Mouse (Mus musculus) right cerebral cortex, postnatal 14 days (tissue): ENCODE data around the gene Cadps.

Experiments used
- DNase-seq: peaks from one replicate; pipeline ENCODE4 v3.0.0; 2022

Cadps gene

DNA sequence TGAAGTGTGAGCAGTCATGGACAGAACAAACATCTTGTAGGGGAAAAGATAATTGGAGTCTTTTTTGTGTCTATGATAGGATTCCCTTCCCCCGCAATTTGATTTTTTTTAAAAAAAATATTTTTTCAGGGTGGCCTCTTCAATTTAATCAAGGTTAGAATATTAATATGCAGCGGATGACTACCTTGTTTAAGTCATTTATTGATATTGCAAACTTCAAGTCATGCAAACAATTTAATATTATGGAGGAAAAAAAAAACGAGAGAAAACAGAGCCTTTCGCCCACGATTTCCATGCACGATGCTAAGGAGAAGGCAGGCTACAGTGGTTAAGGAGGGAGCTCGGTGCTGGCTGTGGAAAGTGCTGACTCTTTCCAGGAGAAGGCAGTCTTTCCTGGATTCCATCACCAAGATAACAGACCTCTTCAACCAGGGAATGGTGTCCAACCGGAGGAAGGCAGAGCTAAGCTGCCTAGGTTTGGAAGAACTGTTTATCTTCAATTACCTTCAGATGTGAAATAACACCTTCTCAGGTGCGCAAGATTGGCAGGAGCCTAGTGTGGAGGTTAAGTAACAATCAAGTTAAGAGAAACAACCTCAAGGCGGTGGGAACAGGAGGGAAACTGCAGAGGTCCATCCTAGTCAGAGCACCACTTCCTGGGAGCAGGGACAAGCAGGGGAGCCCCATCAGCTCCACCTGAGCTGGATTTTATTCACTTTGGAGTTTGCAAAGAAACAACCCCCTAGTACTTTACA is 483.9 kb downstream of the Cadps start:
- DNase-seq = no peak

GRCm38 (mm10) chr14:12337998-12338809 is 484.7 kb downstream of the Cadps start:
- DNase-seq = no peak

DNA sequence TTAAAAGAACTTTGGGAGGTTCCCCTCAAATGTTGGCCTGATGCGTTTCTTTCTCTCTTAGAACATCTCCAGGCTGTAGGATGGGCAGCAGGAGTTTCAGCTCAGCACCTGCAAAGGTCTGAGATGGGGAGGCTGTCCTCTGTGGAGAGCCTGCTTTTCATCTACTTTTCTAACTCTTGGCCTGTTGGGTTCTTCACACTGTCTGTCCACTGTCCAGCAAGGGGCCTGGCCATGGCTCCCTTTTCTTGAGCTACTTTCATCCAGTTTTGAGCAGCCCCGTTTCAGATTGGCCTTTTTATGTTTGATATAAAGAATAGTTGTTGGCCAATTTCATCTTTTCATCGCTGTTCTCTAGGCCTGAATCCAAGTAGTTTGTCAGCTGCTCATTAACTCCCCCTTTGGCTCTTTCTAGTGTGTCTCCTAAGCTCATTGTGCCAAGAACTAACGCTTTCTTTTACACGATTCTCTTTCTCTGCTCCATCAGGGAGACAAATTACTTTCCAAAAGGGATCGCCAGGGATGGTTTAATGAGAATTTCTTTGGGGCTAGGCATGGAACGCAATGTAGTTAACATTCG is 485.4 kb downstream of the Cadps start:
- no peak for DNase-seq

GRCm38 (mm10) chr14:12334925-12335324 is 488.0 kb downstream of the Cadps start:
- no peak for DNase-seq

GRCm38 (mm10) chr14:12333622-12334021 is 489.3 kb downstream of the Cadps start:
- DNase-seq = no peak
